Mouse (Mus musculus) small intestine, adult 2 months (tissue): Measurements from ENCODE around the gene Rims1.

Experiments used
- CTCF ChIP-seq: fragments of 200-500 bp; IDR thresholded peaks from 2 replicates; pipeline ENCODE4 v1.5.1; 2012; ENCODE audit warnings: low read depth, mild to moderate bottlenecking, control low read depth, inconsistent platforms, low read length, moderate library complexity, mixed read lengths; ENCODE audit not compliant: insufficient replicate concordance, insufficient read length; ENCODE audit errors: extremely low read depth
- POLR2A ChIP-seq: fragments of 200-500 bp; IDR thresholded peaks from 2 replicates; pipeline ENCODE4 v1.6.1; 2012; ENCODE audit warnings: low read depth, mild to moderate bottlenecking, control low read depth, inconsistent platforms, low read length, moderate library complexity

DNA sequence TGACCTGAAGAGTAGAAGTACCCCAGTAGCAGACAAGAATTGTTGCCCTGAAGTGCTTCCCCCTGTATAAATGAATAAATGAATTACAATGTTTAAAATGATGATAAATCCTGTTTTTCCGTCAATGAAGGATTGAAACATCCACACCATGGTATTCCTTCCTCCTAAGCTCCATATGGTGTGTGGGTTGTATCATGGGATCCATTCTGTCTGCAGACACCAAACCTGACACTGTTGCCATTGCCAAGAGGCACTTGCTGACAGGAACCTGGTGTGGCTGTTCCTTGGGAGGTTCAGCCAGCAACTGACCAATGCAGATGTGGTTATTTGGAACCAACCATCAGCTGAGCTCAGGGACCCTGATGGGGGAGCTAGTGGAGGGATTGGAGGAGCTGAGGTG is 72.5 kb downstream of the Rims1 start:
- no peak for TF ChIP-seq CTCF
- TF ChIP-seq POLR2A = no peak
